Mouse (Mus musculus): ENCODE results near the gene Klrb1c.
"Not testable (repeated sequence)": the region's sequence is repeated elsewhere in the genome, so short reads cannot be mapped to it uniquely, and the experiment has no call there.

GRCm38 (mm10) chr6:128786396-128786795 lies 2.6 kb downstream of the Klrb1c start:
- not testable (repeated sequence) for TF ChIP-seq POLR2A (IDR thresholded peaks at IDR 0.05; ENCODE audit: control insufficient read depth, low read depth, low read length); CTCF (IDR thresholded peaks at IDR 0.05; ENCODE audit: control insufficient read depth, insufficient read depth, insufficient replicate concordance, low read depth, low read length)
